Mouse (Mus musculus): ENCODE results near the gene Tmem109. TPM values are rescaled to one million over a fixed set of nuclear protein-coding genes. Genes with fewer than 3 reads are reported as not detected.
A peak's percentile ranks its signal among the peaks of the same experiment; 100 is the strongest.

Gene Tmem109
- 100 to 1,000 TPM; 228 to 296 (median 253) TPM for total RNA-seq (2022)

DNA sequence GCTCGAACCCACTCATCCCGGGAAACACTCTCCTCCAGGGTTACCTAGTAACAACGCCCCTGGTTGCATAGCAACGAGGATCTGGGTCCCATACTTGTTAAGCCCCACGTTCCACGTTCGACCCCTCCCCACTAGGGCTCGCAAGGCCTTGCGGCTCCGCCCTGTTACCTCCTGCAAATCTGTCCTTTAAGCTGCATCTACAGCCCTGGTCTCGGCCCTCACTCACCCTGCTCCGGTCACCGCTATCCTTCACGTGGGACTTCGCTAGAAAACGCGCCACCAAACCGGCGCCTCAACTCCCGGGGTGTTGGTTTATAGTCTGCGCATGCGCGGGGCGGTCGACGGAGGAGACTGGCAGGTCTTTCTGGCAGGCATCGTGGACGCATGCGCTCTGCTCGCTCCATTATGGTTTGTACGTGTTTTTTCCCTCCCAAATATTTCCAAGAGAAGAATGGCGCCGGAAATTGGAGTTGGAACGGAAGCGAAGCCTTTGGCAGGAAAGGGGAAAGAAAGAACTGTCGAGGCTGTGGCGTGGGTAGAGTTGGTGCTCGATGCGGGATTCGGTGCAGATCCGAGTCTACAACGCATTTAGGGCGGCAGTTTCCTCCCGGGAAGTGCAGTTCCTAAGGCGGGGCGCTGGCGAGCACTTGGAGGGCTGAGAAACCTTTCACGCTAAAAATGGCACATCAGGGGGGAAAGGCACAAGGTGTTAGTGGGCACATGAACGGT lies at the start of gene Tmem109:
Tmem109 (minus strand) TSS at position 576 of the 729 bp plus-strand sequence.
- peak; percentile 88 to 93 for DNase-seq (ENCODE audit: low spot score in 2 of 2)

GRCm38 (mm10) chr19:10930641-10931040 lies 48.8 kb upstream of the Tmem109 start:
- no peak for DNase-seq (ENCODE audit: low spot score in 2 of 2)

DNA sequence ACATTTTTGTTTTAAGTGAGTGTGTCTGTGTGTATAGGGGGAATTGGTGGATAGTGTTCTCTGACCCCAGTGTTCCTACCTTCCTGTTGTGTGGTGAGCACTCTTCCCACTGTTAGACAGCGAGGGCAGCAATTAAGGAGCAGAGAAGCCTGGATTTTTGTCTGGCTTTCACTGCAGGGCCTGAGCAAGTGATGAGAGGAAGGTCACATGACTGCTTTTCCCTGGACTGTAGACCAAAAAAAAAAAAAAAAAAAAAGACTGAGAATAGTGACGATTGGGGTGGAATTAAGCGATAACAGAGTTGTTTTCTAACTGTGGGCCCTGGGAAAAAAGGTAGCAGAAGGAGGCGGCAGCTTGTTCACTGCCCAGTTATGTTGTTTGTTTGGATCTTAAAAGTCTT lies 44.9 kb upstream of the Tmem109 start:
- no peak for DNase-seq (ENCODE audit: low spot score in 2 of 2)

DNA sequence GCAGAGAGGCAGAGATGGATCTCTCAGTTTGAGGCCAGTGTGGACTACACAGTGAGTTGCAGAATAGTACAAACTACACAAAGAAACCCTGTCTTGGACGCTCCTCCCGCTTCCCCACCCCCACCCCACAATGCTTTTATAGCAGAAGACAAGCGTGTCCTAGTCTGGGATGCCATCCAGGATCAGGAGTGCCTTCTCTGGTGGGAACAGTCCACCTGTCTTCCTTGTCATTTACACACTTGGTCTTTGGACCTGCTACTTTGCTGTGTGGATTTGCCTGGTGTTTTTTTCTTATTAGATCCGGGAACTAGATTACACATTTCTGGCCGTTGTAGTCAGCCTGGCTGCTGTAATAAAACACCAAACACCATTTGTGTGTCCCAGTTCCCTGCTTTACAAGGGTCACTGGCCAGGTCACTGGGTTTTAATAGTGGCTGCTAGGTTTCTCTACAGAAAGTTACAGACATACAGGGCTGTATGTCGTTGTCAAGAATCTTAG lies 44.4 kb upstream of the Tmem109 start:
- no peak for DNase-seq (ENCODE audit: low spot score in 2 of 2)

DNA sequence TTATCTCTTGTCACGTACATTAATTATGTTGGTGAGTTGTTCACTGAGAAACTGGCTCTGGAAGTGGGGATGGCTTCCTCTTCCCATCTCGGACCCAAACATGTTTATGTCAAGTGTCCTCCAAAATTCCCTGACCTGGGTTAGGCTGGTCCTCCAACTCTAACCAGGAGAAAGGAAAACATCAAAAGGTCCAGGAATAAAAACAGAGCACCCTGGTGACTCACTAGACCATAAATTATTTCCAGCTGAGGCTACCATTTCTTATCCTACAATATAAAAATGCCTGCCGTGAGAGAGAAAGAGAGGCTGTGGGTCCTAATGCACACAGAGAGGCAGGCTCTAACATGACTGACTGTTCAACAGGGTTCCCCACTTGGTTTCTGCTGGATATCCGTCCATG lies 42.4 kb upstream of the Tmem109 start:
- no peak for DNase-seq (ENCODE audit: low spot score in 2 of 2)

DNA sequence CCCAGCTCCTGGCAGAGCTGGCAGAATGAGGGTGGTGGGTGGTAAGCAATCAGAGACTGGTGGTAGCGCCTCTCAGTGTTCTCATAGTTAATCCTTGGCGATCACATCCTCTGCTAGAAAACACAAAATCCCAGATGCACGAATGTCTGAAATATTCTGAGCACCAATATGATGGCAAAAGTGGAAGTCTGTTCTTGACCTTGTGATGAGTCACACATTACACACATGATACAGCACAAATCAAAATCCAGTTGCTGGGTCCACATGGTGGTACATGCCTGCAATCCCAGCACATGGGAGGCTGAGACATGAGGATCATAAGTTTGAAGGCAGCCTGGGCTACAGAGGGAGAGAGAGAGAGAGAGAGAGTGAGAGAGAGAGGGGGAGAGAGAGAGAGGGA lies 39.3 kb upstream of the Tmem109 start:
- no peak for DNase-seq (ENCODE audit: low spot score in 2 of 2)

- no peak for DNase-seq (ENCODE audit: low spot score in 2 of 2)
Measured at GRCm38 (mm10) chr19:10920532-10920931, 38.7 kb upstream of the Tmem109 start, which contains the start of gene Zp1. Gene Zp1, minus strand, starts transcription at chr19:10920632.

GRCm38 (mm10) chr19:10918321-10918991 lies 36.7 kb upstream of the Tmem109 start:
- no peak for DNase-seq (ENCODE audit: low spot score in 2 of 2)

DNA sequence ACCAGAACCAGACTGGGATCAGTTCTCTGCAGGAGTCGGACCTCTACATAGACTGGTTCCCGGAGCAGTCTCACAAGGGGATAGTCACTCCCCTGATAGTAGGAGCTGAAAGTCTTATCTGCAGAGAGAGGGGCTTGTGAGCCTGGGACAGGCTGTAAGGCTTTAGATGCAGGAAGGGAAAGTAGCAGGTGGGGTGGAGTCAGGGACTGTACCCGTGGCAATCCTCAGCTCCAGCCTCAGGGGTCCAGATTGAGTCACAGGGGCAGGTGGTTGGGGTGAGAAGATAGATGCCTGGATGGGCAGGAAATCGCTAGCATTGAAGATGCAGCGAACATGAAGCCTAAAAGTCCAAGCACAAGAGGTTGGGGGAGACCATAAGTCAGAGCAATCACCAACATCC lies 34.7 kb upstream of the Tmem109 start:
- DNase-seq (ENCODE audit: low spot score in 2 of 2): no peak

DNA sequence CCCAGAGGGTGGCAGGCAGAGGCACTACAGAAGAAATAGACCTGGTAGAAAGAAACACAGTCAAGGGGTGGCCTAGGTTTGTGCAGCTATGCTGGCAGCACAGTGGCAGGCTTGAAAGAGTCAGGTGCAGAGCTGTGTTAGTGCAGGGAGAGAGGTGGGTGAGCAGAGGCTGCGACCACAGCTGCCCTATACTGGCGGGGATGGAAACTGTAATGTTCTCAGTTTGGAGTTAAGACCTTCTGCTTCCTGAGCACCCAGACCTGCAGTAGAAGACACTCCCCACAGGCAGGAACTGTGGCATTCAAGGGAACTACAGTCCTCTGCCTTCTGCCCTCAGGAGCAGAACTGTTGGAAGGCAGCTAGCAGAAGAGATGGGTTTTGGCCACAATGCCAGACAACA lies 33.1 kb upstream of the Tmem109 start:
- no peak for DNase-seq (ENCODE audit: low spot score in 2 of 2)

DNA sequence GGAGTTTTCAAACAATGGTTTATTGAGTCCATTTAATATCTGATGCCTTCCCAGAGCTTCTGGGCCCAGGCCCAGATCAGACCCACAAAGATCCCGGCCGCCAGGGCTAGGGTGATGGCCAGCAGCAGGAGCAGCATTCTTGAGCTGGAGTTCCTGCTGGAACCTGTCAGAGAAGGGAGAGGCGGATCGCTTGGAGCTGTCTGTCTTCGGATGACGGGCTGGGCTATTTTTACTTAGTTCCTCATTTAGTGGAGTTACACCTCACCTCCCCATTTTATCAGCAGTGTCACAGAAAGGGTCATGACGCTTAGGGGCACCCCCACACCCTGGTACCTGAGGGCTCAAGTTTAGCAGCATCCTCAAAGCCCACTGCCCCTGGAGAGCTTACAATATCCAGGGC lies 32.5 kb upstream of the Tmem109 start:
- no peak for DNase-seq (ENCODE audit: low spot score in 2 of 2)

DNA sequence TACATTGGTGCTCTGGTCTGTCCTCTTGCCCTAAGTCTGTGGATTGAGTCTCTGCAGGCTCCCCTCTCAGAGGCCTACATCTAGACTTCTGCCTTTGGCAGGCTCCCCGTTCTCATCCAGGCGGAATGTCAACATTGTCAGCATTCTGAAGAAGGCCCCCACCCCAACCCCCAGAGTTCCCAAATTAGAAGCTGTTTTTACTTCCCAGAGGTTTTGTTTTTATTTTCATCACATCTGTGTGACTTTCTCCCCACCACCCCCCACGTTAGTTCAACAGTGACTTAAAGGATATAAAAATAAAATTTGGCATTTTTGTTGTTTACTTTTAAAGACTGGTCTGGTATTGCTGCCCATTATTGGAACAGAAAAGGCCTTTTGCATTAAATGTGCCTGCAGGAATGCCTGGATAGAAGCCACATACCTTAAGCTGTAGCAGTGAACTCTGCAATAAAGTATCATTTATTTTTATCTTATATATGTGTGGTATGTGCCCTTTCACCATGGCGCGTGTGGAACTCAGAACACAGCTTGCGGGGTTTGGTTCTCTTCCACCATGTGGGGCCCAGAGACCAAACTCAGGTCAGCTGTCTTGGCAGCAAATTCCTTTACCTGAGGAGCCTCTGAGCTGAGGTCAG lies 27.4 kb upstream of the Tmem109 start:
- DNase-seq (ENCODE audit: low spot score in 2 of 2): no peak

DNA sequence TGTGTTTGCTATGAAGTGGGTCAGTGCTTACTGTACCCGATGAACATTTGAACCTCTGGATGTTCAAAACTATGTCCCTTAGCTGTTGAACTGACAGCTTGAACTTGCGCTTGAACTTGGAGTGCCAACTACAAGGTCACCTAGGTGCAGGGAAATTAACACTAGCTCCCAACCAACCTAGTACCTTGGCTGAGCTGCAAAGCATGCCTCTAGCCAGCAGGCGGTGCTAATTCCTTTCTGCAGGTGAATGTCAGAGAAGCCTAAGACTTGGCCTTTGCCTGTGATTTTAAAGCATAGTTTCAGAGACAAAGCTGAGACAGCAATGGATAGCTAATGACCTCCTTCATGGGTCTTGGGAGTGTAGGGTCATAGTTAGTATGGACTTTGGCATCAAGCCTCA lies 26.1 kb upstream of the Tmem109 start:
- DNase-seq (ENCODE audit: low spot score in 2 of 2): peak; percentile 39 to 42

DNA sequence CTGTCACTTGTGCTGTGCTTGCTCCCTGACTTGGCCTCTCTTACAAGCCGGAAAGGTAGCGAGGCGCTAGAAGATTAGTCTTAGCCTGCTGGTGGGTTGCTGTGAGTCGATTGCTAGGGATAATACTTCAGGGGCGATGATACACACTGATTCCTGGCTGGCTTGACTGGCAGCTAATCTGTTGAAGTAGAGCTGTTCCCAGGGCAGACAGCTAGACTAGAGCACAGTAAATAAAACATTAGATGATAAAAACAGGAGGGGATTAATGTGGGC lies 23.9 kb upstream of the Tmem109 start:
- DNase-seq (ENCODE audit: low spot score in 2 of 2): no peak

DNA sequence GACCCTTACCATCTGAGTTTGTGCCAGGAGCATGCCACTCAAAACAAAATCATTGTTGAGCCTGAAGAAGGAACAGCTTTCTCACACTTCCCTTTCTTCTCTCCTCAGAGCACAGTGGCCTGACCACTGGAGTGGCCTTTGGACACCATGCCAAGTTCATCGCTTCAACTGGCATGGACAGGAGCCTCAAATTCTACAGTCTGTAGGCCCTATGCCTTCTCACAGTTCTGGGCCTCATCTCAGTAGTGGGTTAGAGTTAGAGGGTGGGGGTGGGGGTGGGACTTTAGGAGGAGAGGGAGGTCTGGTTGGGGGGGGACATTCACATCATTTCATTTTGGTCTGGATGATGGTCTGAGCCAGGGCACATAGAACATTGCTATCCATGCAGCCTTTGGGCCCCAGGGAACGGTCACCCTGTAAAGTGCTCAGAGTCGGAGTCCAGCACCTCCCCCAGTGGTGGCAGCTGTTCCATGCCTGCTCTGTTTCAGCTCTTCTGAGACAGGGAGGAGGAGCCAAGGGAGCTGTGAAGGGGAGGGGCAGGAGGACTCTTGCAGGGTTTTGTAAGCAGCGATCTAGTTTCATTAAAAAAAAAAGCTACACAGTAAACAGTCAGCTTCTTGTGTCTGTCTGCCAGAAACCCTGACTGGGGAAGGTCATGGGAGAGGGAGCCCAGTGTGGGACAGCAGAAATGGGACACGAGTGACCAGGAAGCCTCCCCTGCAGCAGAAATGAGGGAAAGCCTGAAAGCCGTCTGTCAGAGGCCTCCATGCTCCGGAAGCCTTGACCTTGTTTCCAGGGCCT lies 23.3 kb upstream of the Tmem109 start:
- DNase-seq (ENCODE audit: low spot score in 2 of 2): peak; percentile 78 to 87

DNA sequence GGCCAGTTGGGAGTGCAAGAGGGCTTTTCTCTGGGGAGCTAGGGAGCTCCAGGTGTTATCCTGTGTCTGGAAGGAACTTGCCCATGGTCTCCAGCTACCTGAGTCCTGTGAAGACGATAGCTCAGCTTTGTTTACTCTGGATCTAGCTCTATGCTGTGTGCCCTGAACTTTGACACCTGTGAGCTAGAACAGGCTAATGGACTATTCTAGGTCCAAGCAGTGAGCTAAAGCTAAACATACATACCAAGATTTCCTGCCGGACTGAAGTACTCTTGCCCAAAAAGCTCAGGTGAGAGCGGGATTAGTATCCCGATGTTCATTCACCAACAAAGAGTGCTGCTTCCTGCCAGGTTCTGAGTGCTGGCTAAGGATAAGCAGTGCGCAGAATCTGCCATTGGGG lies 22.7 kb upstream of the Tmem109 start:
- no peak for DNase-seq (ENCODE audit: low spot score in 2 of 2)

DNA sequence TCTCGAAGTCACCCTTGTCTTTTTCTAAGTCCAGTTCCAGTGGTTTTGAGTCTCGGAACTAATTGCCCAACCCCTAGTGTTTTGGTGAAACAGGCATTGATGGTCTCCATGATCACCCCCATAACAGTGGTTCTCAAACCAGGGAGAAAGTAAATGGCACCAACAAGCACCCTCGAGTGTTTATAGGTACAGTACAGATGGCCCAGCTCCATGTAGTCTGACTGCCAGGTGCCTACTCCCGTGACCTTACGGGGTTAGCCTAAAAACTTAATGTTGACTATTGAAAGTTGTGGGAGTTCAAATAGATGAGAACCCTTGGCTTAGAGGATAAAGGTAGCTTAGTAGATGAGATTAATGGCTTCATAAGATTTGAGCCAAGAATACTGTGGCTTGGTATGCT lies 19.2 kb upstream of the Tmem109 start:
- no peak for DNase-seq (ENCODE audit: low spot score in 2 of 2)

DNA sequence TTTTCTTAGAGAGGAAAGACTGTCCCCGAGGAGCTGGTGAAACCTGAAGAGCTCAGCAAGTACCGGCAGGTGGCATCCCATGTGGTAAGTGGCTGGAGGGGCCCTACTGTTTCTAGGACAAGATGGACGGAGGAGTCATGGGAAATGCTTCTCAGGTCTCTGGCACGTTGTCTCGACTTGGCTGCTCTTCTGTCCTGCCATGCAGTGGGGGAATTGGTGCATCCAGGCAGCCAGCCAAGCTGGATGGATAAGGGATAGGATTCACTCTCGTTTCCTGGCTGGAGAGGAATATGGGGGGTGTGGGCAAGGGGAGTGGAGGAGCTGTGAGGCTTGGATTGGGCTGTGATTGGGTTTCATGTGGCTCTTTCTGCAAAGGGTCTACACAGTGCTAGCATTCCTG lies 18.5 kb upstream of the Tmem109 start:
- peak; percentile 51 to 70 for DNase-seq (ENCODE audit: low spot score in 2 of 2)

- DNase-seq (ENCODE audit: low spot score in 2 of 2): no peak
Measured at GRCm38 (mm10) chr19:10897491-10897890, 15.7 kb upstream of the Tmem109 start.

DNA sequence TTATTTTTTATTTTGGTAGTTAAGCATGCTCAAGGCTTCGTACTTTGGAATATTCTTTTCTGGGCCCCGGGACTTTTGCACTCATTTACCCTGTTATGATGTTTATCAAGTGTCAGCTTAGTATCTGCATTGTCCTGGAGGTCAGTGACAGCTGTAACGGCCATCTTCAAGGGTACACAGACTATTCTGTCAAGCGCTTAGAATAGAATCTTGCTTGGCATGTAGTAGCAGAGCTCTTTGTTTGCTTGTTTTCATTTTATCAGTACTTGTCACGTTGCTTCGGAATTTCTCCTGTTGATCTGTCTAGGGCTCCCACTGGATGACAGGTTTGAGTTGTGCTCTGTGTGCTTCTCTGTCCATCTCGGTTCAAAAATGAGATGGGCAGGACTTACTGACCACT lies 15.0 kb upstream of the Tmem109 start:
- no peak for DNase-seq (ENCODE audit: low spot score in 2 of 2)

GRCm38 (mm10) chr19:10895708-10896107 lies 13.9 kb upstream of the Tmem109 start:
- DNase-seq (ENCODE audit: low spot score in 2 of 2): no peak

DNA sequence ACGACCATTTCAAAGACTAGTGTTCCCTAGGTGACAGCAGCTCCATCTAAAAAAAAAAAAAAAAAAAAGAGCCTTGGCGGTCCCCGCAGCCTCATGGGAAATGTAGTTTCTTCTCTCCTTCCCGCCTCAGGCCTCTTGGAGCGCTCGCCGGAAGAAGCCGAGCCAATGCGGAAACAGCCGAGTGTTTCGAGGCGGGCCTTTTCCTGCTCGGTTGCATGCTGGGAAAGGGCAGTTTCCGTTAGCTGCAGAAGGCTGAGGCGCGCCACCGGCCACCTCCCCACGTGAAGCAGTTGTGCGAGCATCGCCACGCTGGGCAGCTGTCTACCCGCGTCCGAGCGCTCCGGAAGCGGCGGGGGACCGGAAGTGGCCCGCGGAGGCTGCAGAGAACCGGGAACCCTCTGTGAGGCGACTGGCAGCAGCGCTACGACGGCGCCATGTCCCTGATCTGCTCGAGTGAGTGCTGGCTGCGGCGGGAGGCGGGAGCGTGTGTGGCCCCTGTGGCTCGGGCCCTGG lies 13.3 kb upstream of the Tmem109 start, which contains the start of gene Prpf19:
Prpf19 (plus strand) TSS at position 216 of the 513 bp plus-strand sequence.
- DNase-seq (ENCODE audit: low spot score in 2 of 2): peak; percentile 95 to 97

Measured in gastrocnemius, adult 8-10 months (tissue).